Mouse (Mus musculus) neural tube, embryonic 15.5 days (tissue): Measurements from ENCODE around the gene Gm28051. TPM values are rescaled to one million over a fixed set of nuclear protein-coding genes. Genes with fewer than 3 reads are reported as not detected.

Experiments
- ATAC-seq: fragments of 200-750 bp; cut with Nextera tagmentation; 2 replicates; pipeline ENCODE4 v1.8.0; 2017; ENCODE audit warnings: mild to moderate bottlenecking, moderate TSS enrichment, moderate library complexity; ENCODE audit not compliant: low FRiP score
- H3K27ac ChIP-seq: fragments of 300-500 bp; sonication (generic); replicated peaks from 2 replicates; pipeline ENCODE4 v1.5.1; 2015; ENCODE audit warnings: mild to moderate bottlenecking, inconsistent platforms
- H3K27me3 ChIP-seq: fragments of 300-500 bp; sonication (generic); replicated peaks from 2 replicates; pipeline ENCODE4 v1.6.1; 2015; ENCODE audit warnings: inconsistent platforms
- H3K36me3 ChIP-seq: fragments of 300-500 bp; sonication (generic); 2 replicates; pipeline ENCODE4 v1.6.1; 2015; ENCODE audit warnings: inconsistent platforms
- H3K4me1 ChIP-seq: fragments of 300-500 bp; sonication (generic); 2 replicates; pipeline ENCODE4 v1.6.1; 2015; ENCODE audit warnings: inconsistent platforms
- H3K4me2 ChIP-seq: fragments of 300-500 bp; sonication (generic); 2 replicates; pipeline ENCODE4 v1.6.1; 2015; ENCODE audit warnings: inconsistent platforms, mild to moderate bottlenecking, moderate library complexity
- H3K4me3 ChIP-seq: fragments of 300-500 bp; sonication (generic); replicated peaks from 2 replicates; pipeline ENCODE4 v1.5.1; 2015; ENCODE audit warnings: mild to moderate bottlenecking, inconsistent platforms
- H3K9ac ChIP-seq: fragments of 300-500 bp; sonication (generic); replicated peaks from 2 replicates; pipeline ENCODE4 v1.6.1; 2015; ENCODE audit warnings: mild to moderate bottlenecking, inconsistent platforms
- H3K9me3 ChIP-seq: fragments of 300-500 bp; sonication (generic); replicated peaks from 2 replicates; pipeline ENCODE4 v1.6.1; 2016; ENCODE audit warnings: inconsistent platforms
- WGBS: fragments of 180-500 bp; shearing (Covaris S2); methylation state at CpG from one replicate; pipeline ENCODE4 v1.1.7; 2015; ENCODE audit warnings: mixed read lengths; 5-methylcytosine and 5-hydroxymethylcytosine counted together
- polyA plus RNA-seq: library from polyadenylated mRNA; unstranded; fragments of >200 nt; fragmentation: Nextera tagmentation; extraction: Ambion mirVana; gene quantifications from 2 replicates; pipeline ENCODE4 v1.2.1, GENCODE M21; 2015

Gm28051 gene
- polyA plus RNA-seq, 1 experiment from 2014 or later: not detected

GRCm38 (mm10) chr12:102763696-102764095 is 6.1 kb upstream of the Gm28051 start:
- Histone ChIP-seq H3K27me3 (no peaks in the 10 kb centered on the region), H3K27ac (no peak overlapping the region), H3K4me1 (peaks cover 17% of the 10 kb centered on the region), H3K4me2 (no peak overlapping the region), H3K4me3 (no peak overlapping the region), H3K9me3 (no peaks in the 10 kb centered on the region), H3K9ac (no peak overlapping the region), H3K36me3 (peaks cover 38% of the 10 kb centered on the region)
- no peak for ATAC-seq

GRCm38 (mm10) chr12:102761668-102762067 is 4.1 kb upstream of the Gm28051 start:
- no peaks in the 10 kb centered on the region for H3K9me3 ChIP-seq
- H3K4me3 ChIP-seq: no peak overlapping the region
- no peak overlapping the region for H3K4me2 ChIP-seq
- 91% methylated on average over 3 of the region's 3 CpGs for WGBS
- no peak for ATAC-seq
- H3K27ac ChIP-seq: no peak overlapping the region
- H3K27me3 ChIP-seq: no peaks in the 10 kb centered on the region
- H3K36me3 ChIP-seq: peaks cover 20% of the 10 kb centered on the region
- H3K9ac ChIP-seq: no peak overlapping the region
- H3K4me1 ChIP-seq: peaks cover 23% of the 10 kb centered on the region

DNA sequence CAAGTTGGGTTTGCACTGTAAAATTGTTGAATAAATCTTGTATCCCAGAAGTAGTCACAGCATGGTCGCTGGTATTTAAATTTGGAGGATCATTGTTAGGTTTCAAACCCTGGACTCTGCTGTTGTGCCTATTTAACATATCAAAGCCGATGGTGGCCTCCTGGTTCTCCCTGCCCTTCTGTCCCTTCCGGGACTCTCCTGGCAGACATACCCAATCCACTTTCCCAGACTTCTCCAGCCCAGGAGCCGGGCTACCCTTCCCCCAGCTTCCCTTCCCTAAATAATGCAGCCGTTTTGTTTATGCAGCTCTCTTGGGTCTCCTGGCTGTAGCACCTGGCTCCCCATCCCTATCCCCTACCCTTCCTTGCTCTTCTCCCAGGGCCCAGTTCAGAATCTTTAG is 1.4 kb upstream of the Gm28051 start:
- ATAC-seq: no peak
- H3K4me3 ChIP-seq: peak overlapping the region; percentile 93
- H3K27ac ChIP-seq: peak overlapping the region; percentile 90; the same call in 1 of the 2 replicates
- peaks cover 4% of the 10 kb centered on the region for H3K36me3 ChIP-seq
- peak overlapping the region; percentile 85 for H3K4me2 ChIP-seq
- H3K9me3 ChIP-seq: no peaks in the 10 kb centered on the region
- no peaks in the 10 kb centered on the region for H3K27me3 ChIP-seq
- peaks cover 28% of the 10 kb centered on the region for H3K4me1 ChIP-seq
- peak overlapping the region; percentile 69 for H3K9ac ChIP-seq
- 2% methylated on average over 5 of the region's 5 CpGs for WGBS

- Histone ChIP-seq H3K4me2 (peak within 1 kb of the TSS; percentile 85), H3K27me3 (no peaks in the 10 kb centered on the region), H3K9me3 (no peaks in the 10 kb centered on the region), H3K4me3 (peak within 1 kb of the TSS; percentile 93), H3K36me3 (no peaks in the 10 kb centered on the region), H3K9ac (peak within 1 kb of the TSS; percentile 69), H3K4me1 (peaks cover 28% of the 10 kb centered on the region), H3K27ac (peak within 1 kb of the TSS; percentile 90)
- ATAC-seq: no peak
- under 1% methylated on average over 10 of the region's 10 CpGs for WGBS
Observed at GRCm38 (mm10) chr12:102758403-102758756, 815 bp upstream of the Gm28051 start, which contains the start of gene Gm20604. Gene Gm20604, minus strand, starts transcription at chr12:102758672.

DNA sequence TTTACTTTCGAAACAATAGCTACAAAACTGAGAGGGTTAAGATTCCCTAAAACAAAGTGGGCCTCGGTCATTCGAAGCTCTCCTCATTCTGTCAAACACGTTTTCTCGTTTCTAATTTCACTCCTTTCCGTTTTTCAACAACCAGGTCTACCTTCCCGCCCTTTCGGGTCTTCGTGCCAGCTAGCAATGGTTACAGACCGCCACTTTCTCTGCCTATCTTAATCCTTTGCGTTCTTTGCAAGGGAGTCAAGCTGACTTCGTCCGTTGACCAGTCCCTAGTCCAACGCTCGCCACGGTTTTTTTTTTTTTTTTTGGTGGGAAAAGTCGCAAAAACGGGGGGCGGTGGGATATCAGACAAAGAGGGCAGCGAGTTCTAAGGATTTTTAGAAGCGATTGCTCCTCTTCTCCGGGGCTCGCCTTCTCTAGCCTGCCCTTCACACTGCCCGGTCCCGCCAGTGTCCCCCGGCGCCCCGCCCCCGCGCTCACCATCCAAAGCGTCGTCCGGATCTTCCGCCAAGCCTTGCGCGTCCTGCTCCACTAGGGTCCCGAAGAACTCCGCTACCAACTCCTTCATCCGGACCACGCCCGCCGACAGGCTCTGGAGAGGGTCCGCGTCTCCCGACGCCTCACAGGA is 393 bp downstream of the Gm28051 start:
- 1% methylated on average over 46 of the region's 46 CpGs for WGBS
- Histone ChIP-seq H3K9ac (peak overlapping the region; percentile 61), H3K4me2 (peak overlapping the region; percentile 70), H3K4me3 (peak overlapping the region; percentile 93), H3K27me3 (no peaks in the 10 kb centered on the region), H3K9me3 (no peaks in the 10 kb centered on the region), H3K4me1 (peaks cover 28% of the 10 kb centered on the region), H3K36me3 (no peaks in the 10 kb centered on the region), H3K27ac (peak overlapping the region; percentile 90)
- peak; percentile 87 for ATAC-seq

GRCm38 (mm10) chr12:102756304-102756703 is 1.3 kb downstream of the Gm28051 start:
- ATAC-seq: no peak
- Histone ChIP-seq H3K9ac (peak overlapping the region; percentile 61; the same call in 1 of the 2 replicates), H3K4me2 (peak overlapping the region; percentile 70), H3K4me1 (peaks cover 28% of the 10 kb centered on the region), H3K36me3 (no peaks in the 10 kb centered on the region), H3K9me3 (no peaks in the 10 kb centered on the region), H3K4me3 (peak overlapping the region; percentile 93), H3K27ac (no peak overlapping the region), H3K27me3 (no peaks in the 10 kb centered on the region)
- WGBS: 83% methylated on average over 7 of the region's 7 CpGs

DNA sequence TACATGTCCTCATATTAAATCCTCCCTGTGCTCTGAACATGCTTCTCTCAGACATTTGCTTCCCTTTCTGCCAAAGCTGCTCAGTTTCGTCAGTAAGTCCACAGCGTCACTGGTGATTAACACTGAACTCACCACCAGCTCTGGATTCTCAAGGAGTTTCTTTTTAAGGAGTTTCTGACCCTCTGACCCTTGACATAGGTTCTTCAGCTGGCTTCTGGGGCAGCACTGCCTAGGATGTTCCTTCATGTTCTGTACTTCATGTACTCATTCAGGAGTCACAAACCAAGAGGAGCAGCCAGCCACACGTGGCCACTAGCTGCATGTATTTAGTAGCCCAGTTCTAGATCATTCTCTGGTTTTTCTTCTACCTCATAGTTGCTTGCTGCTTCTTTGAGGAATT is 9.3 kb downstream of the Gm28051 start:
- H3K4me1 ChIP-seq: peaks cover 13% of the 10 kb centered on the region
- H3K4me3 ChIP-seq: no peak overlapping the region
- no peaks in the 10 kb centered on the region for H3K27me3 ChIP-seq
- no peaks in the 10 kb centered on the region for H3K9me3 ChIP-seq
- H3K9ac ChIP-seq: no peak overlapping the region
- peaks cover 14% of the 10 kb centered on the region; the same call in 1 of the 2 replicates for H3K36me3 ChIP-seq
- 92% methylated on average over 3 of the region's 3 CpGs for WGBS
- no peak overlapping the region for H3K4me2 ChIP-seq
- ATAC-seq: no peak
- no peak overlapping the region for H3K27ac ChIP-seq

DNA sequence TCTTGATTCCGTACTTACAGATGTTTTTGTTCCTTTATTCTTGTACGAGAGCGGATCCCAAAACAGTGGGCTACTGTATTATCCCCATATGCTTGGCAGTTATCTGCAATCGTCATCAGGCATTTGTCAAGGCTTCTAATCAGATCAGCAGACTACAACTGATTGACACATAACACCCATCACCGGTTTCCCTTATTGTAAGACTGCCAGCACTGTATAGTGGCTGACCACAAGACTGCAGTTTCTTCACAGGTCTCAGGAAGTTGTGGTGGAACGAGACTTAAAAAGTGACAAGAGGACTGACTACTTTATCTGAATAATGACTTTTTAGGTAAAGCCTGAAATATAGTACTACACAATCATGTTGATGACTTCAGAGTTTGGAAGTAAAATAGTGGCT is 12.7 kb downstream of the Gm28051 start:
- Histone ChIP-seq H3K9ac (0 out of 2 replicates have a peak overlapping the region, but pooled peaks have one; percentile 91), H3K27ac (no peak overlapping the region), H3K4me2 (peak overlapping the region; percentile 86), H3K27me3 (no peaks in the 10 kb centered on the region), H3K9me3 (no peaks in the 10 kb centered on the region), H3K36me3 (peaks cover 14% of the 10 kb centered on the region; the same call in 1 of the 2 replicates), H3K4me1 (peaks cover 28% of the 10 kb centered on the region), H3K4me3 (no peak overlapping the region)
- ATAC-seq: no peak
- WGBS: 59% methylated on average over 6 of the region's 6 CpGs

GRCm38 (mm10) chr12:102743589-102744574 is 13.7 kb downstream of the Gm28051 start, which contains the start of the genes Moap1 and Tmem251:
Gene Moap1, minus strand, starts transcription at chr12:102743661.
Gene Tmem251, plus strand, starts transcription at chr12:102743762.
- Histone ChIP-seq H3K27me3 (no peaks in the 10 kb centered on the region), H3K4me2 (peak within 1 kb of the TSS; percentile 86), H3K4me1 (peaks cover 28% of the 10 kb centered on the region), H3K9ac (peak within 1 kb of the TSS; percentile 91), H3K4me3 (peak within 1 kb of the TSS; percentile 82), H3K36me3 (peaks cover 11% of the 10 kb centered on the region; the same call in 1 of the 2 replicates), H3K27ac (peak within 1 kb of the TSS; percentile 97), H3K9me3 (no peaks in the 10 kb centered on the region)
- ATAC-seq: peak; percentile 98
- WGBS: under 1% methylated on average over 61 of the region's 63 CpGs

DNA sequence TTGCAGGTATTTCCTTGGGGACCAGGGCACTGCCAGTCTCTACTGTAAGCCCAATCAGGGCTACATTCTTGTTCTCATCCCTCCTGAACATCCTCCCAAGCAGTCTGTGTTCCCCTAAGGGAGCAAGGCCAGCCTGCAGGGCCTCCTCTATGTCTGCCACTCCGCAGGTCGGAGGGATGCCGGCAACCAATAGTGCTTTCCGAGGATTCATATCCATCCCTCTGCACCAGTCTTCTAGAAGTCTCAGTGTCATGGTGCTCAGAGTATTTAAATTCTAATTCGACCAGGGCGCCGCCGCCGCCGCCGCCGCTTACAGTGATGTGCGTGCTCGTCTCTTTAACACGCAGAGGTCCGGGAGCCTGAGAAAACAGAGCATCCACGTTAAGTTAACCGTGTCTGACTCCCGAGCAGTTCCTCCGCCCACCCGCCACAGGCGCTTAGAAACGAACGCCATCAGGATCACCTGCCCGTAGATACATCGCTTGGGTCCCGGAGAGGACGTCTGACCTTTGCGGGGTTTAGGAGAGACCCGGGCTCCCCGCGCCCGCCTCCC is 14.5 kb downstream of the Gm28051 start:
- Histone ChIP-seq H3K4me1 (peaks cover 28% of the 10 kb centered on the region), H3K36me3 (peaks cover 5% of the 10 kb centered on the region; the same call in 1 of the 2 replicates), H3K4me3 (peak overlapping the region; percentile 82), H3K9me3 (no peaks in the 10 kb centered on the region), H3K9ac (peak overlapping the region; percentile 91), H3K27me3 (no peaks in the 10 kb centered on the region), H3K27ac (peak overlapping the region; percentile 97), H3K4me2 (peak overlapping the region; percentile 86)
- WGBS: under 1% methylated on average over 33 of the region's 33 CpGs
- ATAC-seq: peak; percentile 79

DNA sequence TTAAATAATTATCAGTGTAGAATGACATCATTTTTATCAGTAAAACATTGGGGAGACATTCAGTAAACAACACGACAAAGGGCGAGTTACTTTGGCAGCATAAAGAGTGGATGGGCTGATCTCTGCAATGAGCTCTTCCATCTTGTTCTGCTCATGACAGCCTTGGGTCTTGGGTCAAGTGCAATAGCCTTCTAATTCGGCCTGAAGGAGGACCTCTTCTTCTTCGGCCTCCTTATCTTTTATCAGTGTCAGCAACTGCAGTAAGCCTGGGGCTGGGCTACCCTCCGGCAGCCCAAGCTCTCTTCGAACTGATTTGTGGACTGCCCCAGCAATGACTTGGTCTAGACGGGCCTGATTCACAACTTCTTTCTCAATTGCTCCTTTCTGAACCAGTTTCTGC is 15.5 kb downstream of the Gm28051 start:
- 90% methylated on average over 7 of the region's 7 CpGs for WGBS
- H3K4me2 ChIP-seq: peak overlapping the region; percentile 86
- no peak overlapping the region for H3K27ac ChIP-seq
- ATAC-seq: no peak
- no peaks in the 10 kb centered on the region for H3K27me3 ChIP-seq
- H3K9me3 ChIP-seq: no peaks in the 10 kb centered on the region
- peaks cover 3% of the 10 kb centered on the region; the same call in 1 of the 2 replicates for H3K36me3 ChIP-seq
- H3K4me1 ChIP-seq: peaks cover 28% of the 10 kb centered on the region
- peak overlapping the region; percentile 91; the same call in 1 of the 2 replicates for H3K9ac ChIP-seq
- H3K4me3 ChIP-seq: peak overlapping the region; percentile 82; the same call in 1 of the 2 replicates
